Mouse (Mus musculus) T-cell, adult 2 months (primary cell): ENCODE data around the gene Clmp.
"Not testable (repeated sequence)": the region's sequence is repeated elsewhere in the genome, so short reads cannot be mapped to it uniquely, and the experiment has no call there.

Source experiments
- DNase-seq: peaks from one replicate; pipeline ENCODE4 v3.0.0; 2022; ENCODE audit warnings: low spot score

The Clmp gene

DNA sequence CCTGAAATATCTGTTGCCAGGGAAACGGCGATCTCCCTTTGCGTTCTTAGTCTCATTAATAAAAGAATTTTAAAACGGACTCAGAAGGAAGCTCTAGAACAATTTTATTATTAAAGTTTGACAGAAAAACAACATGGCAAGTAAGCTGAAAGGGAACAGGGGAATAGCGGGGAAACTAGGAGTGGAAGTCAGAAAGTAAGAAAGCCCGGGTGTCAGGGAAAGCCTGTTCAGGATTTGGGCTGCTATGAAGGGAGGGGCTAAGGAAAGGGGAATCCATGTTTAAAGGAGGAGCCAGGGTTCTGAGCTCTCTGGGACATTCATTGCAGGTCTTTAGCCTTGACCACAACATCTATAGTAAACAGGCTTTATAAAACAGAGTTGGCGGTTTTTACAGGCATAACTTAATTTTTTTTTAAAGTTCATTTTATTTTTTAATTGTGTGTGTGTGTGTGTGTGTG lies 45.9 kb downstream of the Clmp start:
- DNase-seq, result no peak

DNA sequence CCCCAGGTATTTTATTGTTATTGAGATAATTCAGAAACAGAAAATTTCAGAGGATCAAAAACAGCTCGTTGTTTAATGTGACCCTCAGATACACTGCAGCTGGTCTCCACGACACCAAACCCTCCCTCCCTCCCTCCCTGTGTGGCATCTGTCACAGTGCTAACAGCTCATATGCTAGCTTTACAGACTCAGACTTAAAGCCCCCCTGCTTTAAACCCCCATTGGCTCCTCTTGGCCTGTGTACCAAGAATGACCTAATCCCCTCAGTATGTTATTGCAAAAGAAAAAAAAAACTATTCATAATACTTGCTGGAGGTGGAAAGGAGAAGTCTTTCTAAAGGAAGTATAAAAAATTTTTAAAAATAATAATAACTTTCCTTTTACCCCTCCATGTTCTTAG lies 46.5 kb downstream of the Clmp start:
- DNase-seq, result no peak

GRCm38 (mm10) chr9:40737117-40737516 lies 51.4 kb downstream of the Clmp start:
- no peak for DNase-seq

GRCm38 (mm10) chr9:40743525-40744034 lies 57.8 kb downstream of the Clmp start:
- DNase-seq, result no peak

GRCm38 (mm10) chr9:40744233-40744632 lies 58.5 kb downstream of the Clmp start:
- peak; percentile 23 for DNase-seq

GRCm38 (mm10) chr9:40746796-40747195 lies 61.0 kb downstream of the Clmp start:
- DNase-seq, result no peak

- DNase-seq, result no peak
These were observed 61.5 kb downstream of the Clmp start for GRCm38 (mm10) chr9:40747249-40747648.

DNA sequence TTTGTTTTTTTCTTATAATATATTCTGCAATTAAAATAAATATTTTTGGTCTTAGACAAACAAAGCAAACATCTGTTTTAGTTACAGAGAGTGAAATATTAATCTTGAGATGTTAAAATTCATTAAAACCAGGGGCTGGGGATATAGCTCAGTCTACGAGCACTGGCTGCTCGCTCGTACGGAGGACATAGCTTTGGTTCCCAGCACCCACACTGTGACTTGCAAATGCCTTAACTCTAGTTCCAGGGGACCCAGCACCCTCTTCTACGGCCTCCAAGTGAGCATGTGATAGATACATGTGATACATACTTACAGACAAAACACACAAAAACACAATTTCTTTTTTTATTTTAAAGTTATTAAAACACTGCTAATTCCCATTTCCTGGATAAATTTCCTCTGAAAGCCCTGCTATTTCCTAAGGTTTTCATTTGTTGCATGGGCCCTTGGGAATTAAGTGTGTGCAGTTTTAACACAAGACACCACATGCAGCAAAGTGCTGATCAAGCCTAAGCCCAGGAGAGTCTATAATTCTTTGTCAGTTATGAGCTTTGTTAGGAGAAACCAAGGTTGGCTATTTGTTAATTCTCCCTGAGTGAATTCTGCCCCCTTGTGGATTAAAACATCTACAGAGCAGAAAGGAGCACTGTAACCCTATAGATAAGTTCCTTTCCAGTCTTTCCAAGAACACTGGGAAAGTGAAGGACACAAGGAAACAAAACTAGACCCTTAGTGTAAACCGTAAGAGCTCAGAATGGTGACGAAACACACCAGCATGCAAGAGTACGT lies 64.3 kb downstream of the Clmp start:
- DNase-seq, result no peak

DNA sequence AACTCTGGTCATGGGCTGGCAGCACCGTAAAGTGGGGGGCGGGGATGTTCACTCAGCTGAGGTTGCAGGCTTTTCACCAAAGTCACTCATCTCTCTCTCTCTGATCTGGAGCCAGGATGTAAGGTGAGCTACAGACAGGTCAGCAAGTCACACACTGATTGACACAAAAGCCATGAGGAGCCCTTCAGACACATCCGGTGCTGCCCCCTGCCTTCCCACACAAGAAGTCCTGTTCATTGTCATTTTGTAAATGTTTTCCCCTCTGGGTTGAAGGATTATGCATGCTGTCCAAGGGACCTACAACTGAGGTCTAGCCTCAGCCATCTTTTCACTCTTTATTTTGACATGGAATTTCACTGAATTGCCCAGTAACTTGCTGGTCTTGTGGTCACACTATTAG lies 66.0 kb downstream of the Clmp start:
- DNase-seq, result no peak

DNA sequence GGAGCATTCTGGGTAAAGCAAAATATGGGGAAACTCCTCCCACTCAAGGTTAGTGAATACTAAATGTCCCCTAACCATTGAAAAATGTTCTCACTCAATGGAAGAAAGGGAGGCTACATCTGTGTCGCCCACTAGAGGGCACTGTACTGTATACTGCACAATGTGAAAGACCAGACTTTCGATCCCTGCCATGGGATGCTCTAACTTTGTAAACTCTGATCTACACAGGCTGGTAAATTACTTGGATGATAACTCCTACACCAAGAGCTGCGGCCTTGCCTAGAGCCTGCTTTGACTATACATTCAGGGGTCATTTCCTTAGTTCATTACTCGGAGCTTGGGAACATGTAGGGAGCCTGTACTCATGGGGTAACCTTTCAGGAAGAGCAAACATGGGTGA lies 70.6 kb downstream of the Clmp start:
- peak; percentile 67 for DNase-seq

DNA sequence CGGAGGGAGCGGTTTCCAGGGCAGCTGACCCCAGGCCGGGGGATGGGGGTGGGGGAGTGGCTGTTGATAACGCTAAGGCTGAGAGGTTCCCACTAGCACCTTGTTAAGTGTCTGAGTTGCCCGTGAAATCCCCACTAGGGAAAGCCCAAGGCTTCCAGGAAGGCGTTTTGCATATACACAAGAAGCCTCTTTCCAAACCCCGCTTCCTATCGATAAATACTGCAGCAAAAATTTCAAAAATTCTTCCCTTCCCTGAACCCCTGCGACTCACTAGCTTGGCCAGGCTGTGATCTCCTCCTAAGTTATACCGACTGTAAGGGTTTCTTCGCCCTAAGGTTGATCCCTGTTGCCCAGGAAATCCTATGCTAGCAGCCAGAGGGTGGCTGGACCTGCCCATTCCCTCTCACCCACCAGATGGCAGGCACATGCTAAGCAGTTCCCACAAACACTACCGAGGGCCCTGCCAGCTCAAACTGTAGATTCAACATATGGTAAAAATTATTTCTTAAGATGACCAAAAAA lies 71.4 kb downstream of the Clmp start:
- peak; percentile 29 for DNase-seq

DNA sequence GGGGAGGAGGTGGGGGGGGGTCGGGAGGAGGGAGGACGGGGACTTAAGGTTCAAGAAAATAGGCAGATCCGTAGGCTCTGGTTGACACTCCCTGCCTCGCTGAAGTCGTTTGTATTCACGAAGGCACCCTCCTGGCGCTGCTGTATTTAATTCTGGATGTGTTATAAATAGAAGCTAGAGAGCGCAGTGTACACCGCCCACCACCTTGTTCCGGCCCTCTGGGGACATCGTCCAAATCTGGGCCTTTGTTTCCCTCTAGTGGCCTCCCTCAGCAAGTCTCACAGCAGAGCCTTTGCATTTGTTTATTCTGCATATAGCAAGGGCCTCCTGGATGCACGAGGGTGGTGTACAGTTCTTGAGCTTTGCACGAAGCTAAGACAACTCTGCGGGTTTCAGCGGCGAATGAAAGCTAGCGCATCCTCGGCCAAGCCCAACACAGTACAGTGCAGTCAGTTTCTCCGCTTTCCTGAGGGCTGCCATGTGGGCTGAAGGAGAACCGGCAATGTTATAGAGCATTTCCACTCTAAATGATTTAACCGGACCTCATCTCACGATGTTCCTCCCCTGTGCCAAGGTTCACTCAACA lies 72.0 kb downstream of the Clmp start:
- peak; percentile 72 for DNase-seq

GRCm38 (mm10) chr9:40762354-40762753 lies 76.6 kb downstream of the Clmp start:
- no peak for DNase-seq

DNA sequence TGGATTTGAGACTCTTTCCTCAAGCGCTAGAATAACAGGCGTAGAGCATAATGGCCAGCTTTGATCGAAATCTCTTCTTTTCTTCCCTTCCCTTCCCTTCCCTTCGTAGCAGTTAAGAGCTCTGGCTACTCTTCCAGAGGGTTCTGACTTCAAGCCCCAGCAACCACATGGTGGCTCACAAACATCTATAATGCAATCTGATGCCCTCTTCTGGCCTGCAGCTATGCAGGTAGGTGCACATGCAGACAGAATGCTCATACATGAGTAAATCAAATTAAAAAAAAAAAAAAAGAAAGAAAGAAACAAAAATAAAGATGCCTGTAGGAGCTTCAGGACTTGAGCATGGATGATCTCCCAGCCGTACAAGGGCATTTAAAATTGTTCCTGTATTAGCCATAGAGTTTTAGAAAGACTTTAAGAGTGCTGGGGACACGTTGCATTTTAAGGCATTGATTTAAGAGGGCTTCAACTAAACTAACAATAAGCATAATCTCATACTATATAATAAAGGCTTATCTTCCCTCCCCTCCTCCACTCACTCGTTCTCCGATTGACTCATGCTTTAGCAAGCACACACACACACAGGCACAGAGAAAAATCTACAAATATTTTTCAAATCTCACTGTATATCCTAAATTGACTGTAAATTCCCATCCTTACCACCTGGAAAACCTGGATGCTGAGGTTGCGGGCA lies 79.3 kb downstream of the Clmp start:
- no peak for DNase-seq

DNA sequence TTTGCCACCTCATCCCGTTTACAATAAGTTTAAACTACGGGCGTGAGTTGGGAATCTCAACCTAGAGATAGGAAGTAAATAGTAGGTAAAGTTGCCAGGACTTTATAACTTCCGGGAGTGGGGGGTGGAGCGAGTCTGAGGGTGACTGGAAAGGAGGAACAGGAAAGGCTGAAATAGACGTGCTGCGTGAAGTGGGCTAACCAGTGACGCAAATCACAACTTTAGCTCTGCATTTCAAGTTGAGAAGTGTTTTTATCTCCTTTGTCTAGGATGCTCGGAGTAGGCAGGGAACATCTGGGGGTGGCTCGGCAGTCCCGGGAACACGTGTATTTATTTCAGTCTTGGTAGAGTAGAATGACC lies 79.8 kb downstream of the Clmp start:
- DNase-seq, result no peak

DNA sequence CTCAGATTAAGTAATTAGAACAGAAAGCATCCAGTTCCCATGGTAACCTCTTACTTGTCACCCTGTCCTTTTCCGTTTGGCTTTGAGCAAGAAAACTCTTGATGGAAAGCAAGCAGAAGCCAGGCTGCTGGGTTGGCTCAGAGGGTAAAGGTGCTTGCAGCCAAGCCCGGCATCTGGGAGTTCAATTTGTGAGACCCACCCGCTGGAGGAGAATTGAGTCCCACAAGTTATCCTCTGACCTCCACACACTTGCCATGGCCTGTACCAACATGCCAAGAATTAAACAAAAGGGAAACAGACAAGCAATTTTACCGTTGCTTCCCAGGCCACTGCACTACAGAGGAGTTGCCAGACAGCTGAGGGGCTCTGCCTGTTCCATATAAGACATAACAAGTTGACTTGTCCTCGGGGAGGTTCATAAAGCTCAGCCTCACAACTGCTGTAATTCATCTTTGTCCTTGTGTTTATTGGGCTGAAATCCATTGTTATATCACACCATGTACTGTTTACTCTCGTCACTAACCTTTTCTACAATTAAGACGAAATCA lies 80.4 kb downstream of the Clmp start:
- no peak for DNase-seq

- no peak for DNase-seq
These were observed 82.2 kb downstream of the Clmp start for GRCm38 (mm10) chr9:40767946-40768345.

- no peak for DNase-seq
These were observed 86.5 kb downstream of the Clmp start for GRCm38 (mm10) chr9:40772246-40772645.

DNA sequence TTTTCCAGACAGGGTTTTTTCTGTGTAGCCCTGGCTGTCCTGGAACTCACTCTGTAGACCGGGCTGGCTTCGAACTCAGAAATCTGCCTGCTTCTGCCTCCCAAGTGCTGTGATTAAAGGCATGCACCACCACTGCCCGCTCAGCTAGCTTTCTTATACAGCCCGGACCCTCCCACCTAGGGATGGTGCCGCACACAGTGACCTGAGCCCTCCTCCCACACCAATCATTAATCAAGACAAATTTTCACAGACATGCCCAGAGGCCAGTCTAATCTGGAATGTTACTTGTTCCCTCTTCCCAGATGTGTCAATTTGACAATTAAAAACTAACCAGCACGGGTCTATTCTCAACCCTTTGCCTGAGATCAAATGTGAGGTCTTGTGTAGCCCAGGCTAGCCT lies 87.4 kb downstream of the Clmp start:
- not testable (repeated sequence) for DNase-seq

DNA sequence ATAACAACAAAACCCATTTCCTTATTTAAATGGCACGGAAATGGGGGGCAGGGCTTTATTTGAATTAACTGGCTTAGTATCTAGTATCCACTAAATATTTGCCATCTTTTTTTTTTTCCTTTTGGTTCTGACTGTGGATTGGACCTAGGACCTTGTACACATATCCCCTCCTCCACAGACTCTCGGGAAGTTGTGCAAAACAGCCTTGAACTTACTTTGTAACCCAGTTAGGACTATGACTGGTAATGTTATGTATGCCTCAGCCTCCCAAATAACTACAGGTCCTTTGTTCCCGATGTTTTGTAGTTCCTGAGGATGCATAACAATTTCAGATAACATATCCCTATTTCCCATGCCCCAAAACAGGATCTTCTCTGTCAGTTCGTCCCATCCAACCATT lies 88.1 kb downstream of the Clmp start:
- no peak for DNase-seq

GRCm38 (mm10) chr9:40776044-40776443 lies 90.3 kb downstream of the Clmp start:
- no peak for DNase-seq

DNA sequence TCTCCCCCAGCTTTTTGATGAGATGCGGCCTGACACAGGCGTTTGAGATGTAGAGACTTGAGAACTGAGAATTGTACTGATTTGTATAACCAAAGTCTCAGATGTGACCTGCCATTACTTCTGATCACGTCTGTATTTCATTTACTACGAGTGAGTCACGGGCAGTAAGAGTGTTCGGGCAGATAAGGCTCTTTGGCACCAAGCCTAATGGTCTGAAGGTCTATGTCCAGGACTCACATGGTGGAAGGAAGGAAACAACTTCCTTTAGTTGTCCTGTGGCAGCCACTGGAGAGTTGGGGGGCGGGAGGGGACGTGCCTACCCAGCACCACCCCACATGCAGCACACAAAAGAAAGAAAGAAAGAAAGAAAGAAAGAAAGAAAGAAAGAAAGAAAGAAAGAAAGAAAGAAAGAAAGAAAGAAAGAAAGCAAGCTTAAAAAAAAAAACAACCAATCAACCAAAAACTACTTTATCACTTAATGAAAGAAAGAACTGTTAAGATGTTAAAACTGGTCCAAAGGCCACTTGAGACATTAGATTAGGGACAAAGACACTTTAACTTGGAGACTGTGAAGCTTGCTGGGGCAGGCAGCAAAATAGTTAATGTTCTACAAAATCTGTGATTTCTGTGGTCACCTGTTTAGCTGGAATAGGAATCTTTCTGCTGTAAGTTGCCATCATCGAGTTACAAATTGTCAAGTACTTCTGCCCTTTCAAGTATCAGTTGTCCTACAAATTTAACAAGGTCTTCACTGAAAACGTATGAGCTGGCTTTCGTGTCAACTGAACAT lies 90.9 kb downstream of the Clmp start:
- DNase-seq, result no peak
